Mouse (Mus musculus) embryonic stem cell, embryonic (primary cell): ENCODE measurements around the gene Herc3.
"Not testable (repeated sequence)": the region's sequence is repeated elsewhere in the genome, so short reads cannot be mapped to it uniquely, and the experiment has no call there.

Experiments used
- CTCF ChIA-PET, 4 experiments: fragments of 300-600 bp in 2 of 4; fragments of 350-600 bp in 2 of 4; sonication (Branson Sonifier 250); formaldehyde crosslinking; loops; one replicate each; lab custom pipeline; 2022; ENCODE audit warnings: inconsistent platforms in 2 of 4; lab: Charles Lee
- POLR2A ChIA-PET, 4 experiments: fragments of 300-600 bp in 2 of 4; fragments of 350-600 bp in 2 of 4; sonication (Branson Sonifier 250); formaldehyde crosslinking; loops; one replicate each; lab custom pipeline; 2022; ENCODE audit warnings: antibody characterized with exemption in 4 of 4, inconsistent platforms in 1 of 4; lab: Charles Lee

Gene Herc3

GRCm38 (mm10) chr6:58831232-58832009 lies at the start of gene Herc3:
TSS of gene Herc3 (plus strand) at chr6:58831465.
- ChIA-PET POLR2A (interaction anchor here in 3 of 4 experiments (0.6 to 2.2 kb wide), 11 partner anchors 9 to 1129 kb away, joined by 3 to 8 read pairs (median 4); partner anchors contain the start of genes Lancl2 (in 1 of the 3) and Tigd2 (in 1 of the 3)), CTCF (interaction anchor here in 2 of 4 experiments (0.8 to 1.0 kb wide), 2 partner anchors 285 to 377 kb away, joined by 3 read pairs; partner anchors contain the start of gene Tigd2 (in 1 of the 2))

- ChIA-PET CTCF (no interaction called here), POLR2A (no interaction called here)
Measured at GRCm38 (mm10) chr6:58801394-58801793, 29.9 kb upstream of the Herc3 start.

- POLR2A ChIA-PET, result interaction anchor here in 1 of 4 experiments (0.8 kb wide), 1 partner anchor 24 kb away, joined by 4 read pairs; no protein-coding TSS in a partner anchor
Measured at GRCm38 (mm10) chr6:58814381-58814780, 16.9 kb upstream of the Herc3 start.

GRCm38 (mm10) chr6:58817037-58817436 lies 14.2 kb upstream of the Herc3 start:
- CTCF ChIA-PET, result not testable (repeated sequence)
- POLR2A ChIA-PET, result interaction anchor here in 1 of 4 experiments (1.1 to 1.6 kb wide), 2 partner anchors 12 to 14 kb away, joined by 3 to 8 read pairs; partner anchors contain the start of gene Herc3

More at GRCm38 (mm10) chr6:58814381-58814780, 16.9 kb upstream of the Herc3 start:
- CTCF ChIA-PET, result no interaction called here

GRCm38 (mm10) chr6:58825619-58826018 lies 5.6 kb upstream of the Herc3 start:
- ChIA-PET POLR2A (no interaction called here), CTCF (no interaction called here)

- ChIA-PET CTCF (no interaction called here), POLR2A (no interaction called here)
Measured at GRCm38 (mm10) chr6:58826089-58826488, 5.2 kb upstream of the Herc3 start.

- POLR2A ChIA-PET, result interaction anchor here in 1 of 4 experiments (0.7 kb wide), 1 partner anchor 12 kb away, joined by 3 read pairs; no protein-coding TSS in a partner anchor
- CTCF ChIA-PET, result no interaction called here
Measured at GRCm38 (mm10) chr6:58828582-58828981, 2.7 kb upstream of the Herc3 start.

- ChIA-PET POLR2A (interaction anchor here in 3 of 4 experiments (0.7 to 2.2 kb wide), 9 partner anchors 10 to 378 kb away, joined by 3 to 8 read pairs (median 4); partner anchors contain the start of gene Tigd2 (in 1 of the 3)), CTCF (interaction anchor here in 1 of 4 experiments (0.8 kb wide), 1 partner anchor 284 kb away, joined by 3 read pairs; no protein-coding TSS in a partner anchor)
Measured at GRCm38 (mm10) chr6:58830840-58831231, 429 bp upstream of the Herc3 start.

GRCm38 (mm10) chr6:58832591-58833018 lies 1.3 kb downstream of the Herc3 start:
- ChIA-PET POLR2A (interaction anchor here in 2 of 4 experiments (0.9 to 2.2 kb wide), 4 partner anchors 8 to 74 kb away, joined by 3 to 8 read pairs (median 4); partner anchors contain the start of gene Nap1l5 (in 1 of the 2)), CTCF (interaction anchor here in 1 of 4 experiments (1.0 kb wide), 1 partner anchor 376 kb away, joined by 3 read pairs; the partner anchor contains the start of gene Tigd2)

GRCm38 (mm10) chr6:58834470-58834869 lies 3.2 kb downstream of the Herc3 start:
- POLR2A ChIA-PET, result interaction anchor here in 1 of 4 experiments (0.6 to 0.7 kb wide), 2 partner anchors 16 to 257 kb away, joined by 3 to 6 read pairs; no protein-coding TSS in a partner anchor
- CTCF ChIA-PET, result interaction anchor here in 1 of 4 experiments (0.6 kb wide), 1 partner anchor 37 kb away, joined by 3 read pairs; no protein-coding TSS in a partner anchor

GRCm38 (mm10) chr6:58835591-58835990 lies 4.3 kb downstream of the Herc3 start:
- ChIA-PET POLR2A (no interaction called here), CTCF (no interaction called here)

- POLR2A ChIA-PET, result interaction anchor here in 1 of 4 experiments (1.5 kb wide), 1 partner anchor 372 kb away, joined by 3 read pairs; the partner anchor contains the start of gene Tigd2
- CTCF ChIA-PET, result no interaction called here
Measured at GRCm38 (mm10) chr6:58836476-58836875, 5.2 kb downstream of the Herc3 start.

GRCm38 (mm10) chr6:58837917-58838316 lies 6.7 kb downstream of the Herc3 start:
- ChIA-PET POLR2A (interaction anchor here in 1 of 4 experiments (1.5 kb wide), 1 partner anchor 370 kb away, joined by 3 read pairs; the partner anchor contains the start of gene Tigd2), CTCF (no interaction called here)

GRCm38 (mm10) chr6:58841208-58841607 lies 9.9 kb downstream of the Herc3 start:
- POLR2A ChIA-PET, result interaction anchor here in 1 of 4 experiments (1.1 kb wide), 1 partner anchor 10 kb away, joined by 4 read pairs; the partner anchor contains the start of gene Herc3
- CTCF ChIA-PET, result no interaction called here

GRCm38 (mm10) chr6:58842186-58842585 lies 10.9 kb downstream of the Herc3 start:
- POLR2A ChIA-PET, result interaction anchor here in 1 of 4 experiments (1.8 kb wide), 1 partner anchor 11 kb away, joined by 5 read pairs; the partner anchor contains the start of gene Herc3
- CTCF ChIA-PET, result no interaction called here

GRCm38 (mm10) chr6:58843580-58843979 lies 12.3 kb downstream of the Herc3 start:
- POLR2A ChIA-PET, result interaction anchor here in 1 of 4 experiments (0.6 to 1.8 kb wide), 2 partner anchors 12 to 13 kb away, joined by 3 to 5 read pairs; partner anchors contain the start of gene Herc3
- CTCF ChIA-PET, result no interaction called here

- CTCF ChIA-PET, result no interaction called here
- POLR2A ChIA-PET, result interaction anchor here in 1 of 4 experiments (0.6 kb wide), 1 partner anchor 239 kb away, joined by 3 read pairs; no protein-coding TSS in a partner anchor
Measured at GRCm38 (mm10) chr6:58844188-58844822, 13.0 kb downstream of the Herc3 start.
